Mouse (Mus musculus) limb, embryonic 14.5 days (tissue): Measurements from ENCODE around the gene Vnn3. TPM values are rescaled to one million over a fixed set of nuclear protein-coding genes. Genes with fewer than 3 reads are reported as not detected.

Source experiments
- ATAC-seq: fragments of 200-750 bp; cut with Nextera tagmentation; 2 replicates; pipeline ENCODE4 v1.8.0; 2017; ENCODE audit warnings: low read depth, moderate number of reproducible peaks, moderate TSS enrichment; ENCODE audit not compliant: low FRiP score
- DNase-seq: peaks from one replicate; pipeline ENCODE4 v3.0.0-alpha.2; 2015; ENCODE audit warnings: low spot score
- H3K27ac ChIP-seq: fragments of 300-500 bp; sonication (generic); replicated peaks from 2 replicates; pipeline ENCODE4 v1.5.1; 2014; ENCODE audit warnings: low read depth, mild to moderate bottlenecking, low read length, moderate library complexity, mixed read lengths
- H3K27me3 ChIP-seq: fragments of 300-500 bp; sonication (generic); 2 replicates; pipeline ENCODE4 v1.6.1; 2014; ENCODE audit warnings: low read length, mixed read lengths; ENCODE audit not compliant: control insufficient read depth, insufficient read depth
- H3K36me3 ChIP-seq: fragments of 300-500 bp; sonication (generic); 2 replicates; pipeline ENCODE4 v1.6.1; 2014; ENCODE audit warnings: mild to moderate bottlenecking, low read length, moderate library complexity, mixed read lengths; ENCODE audit not compliant: control insufficient read depth, insufficient read depth
- H3K4me1 ChIP-seq: fragments of 300-500 bp; sonication (generic); 2 replicates; pipeline ENCODE4 v1.6.1; 2014; ENCODE audit warnings: antibody characterized with exemption, low read length, mixed read lengths; ENCODE audit not compliant: control insufficient read depth, insufficient read depth
- H3K4me2 ChIP-seq: fragments of 300-500 bp; sonication (generic); replicated peaks from 2 replicates; pipeline ENCODE4 v1.6.1; 2014; ENCODE audit warnings: low read depth, mild to moderate bottlenecking, low read length, moderate library complexity; ENCODE audit not compliant: severe bottlenecking
- H3K4me3 ChIP-seq: fragments of 300-500 bp; sonication (generic); replicated peaks from 2 replicates; pipeline ENCODE4 v1.5.1; 2014; ENCODE audit warnings: low read length
- H3K9ac ChIP-seq: fragments of 300-500 bp; sonication (generic); 2 replicates; pipeline ENCODE4 v1.6.1; 2014; ENCODE audit warnings: mild to moderate bottlenecking, low read depth, low read length, moderate library complexity; ENCODE audit not compliant: severe bottlenecking
- H3K9me3 ChIP-seq: fragments of 300-500 bp; sonication (generic); 2 replicates; pipeline ENCODE4 v1.6.1; 2016; ENCODE audit warnings: low read length; ENCODE audit not compliant: control insufficient read depth
- POLR2A ChIP-seq: fragments of 200-500 bp; IDR thresholded peaks from 2 replicates; pipeline ENCODE4 v1.8.0; 2012; ENCODE audit warnings: inconsistent platforms, mild to moderate bottlenecking, moderate library complexity, borderline replicate concordance; ENCODE audit not compliant: insufficient read depth, insufficient read length; ENCODE audit errors: extremely low read depth
- WGBS: fragments of 180-500 bp; shearing (Covaris S2); extraction: QIAGEN DNeasy Blood & Tissue Kit; methylation state at CpG from one replicate; pipeline ENCODE4 v1.1.7; 2014; 5-methylcytosine and 5-hydroxymethylcytosine counted together
- polyA plus RNA-seq, 2 experiments: library from polyadenylated mRNA; depleted of rRNA in 1 of 2; stranded (reverse) in 1 of 2; unstranded in 1 of 2; fragments of >200 nt; fragmentation: Nextera tagmentation in 1 of 2; extraction: Ambion mirVana in 1 of 2; gene quantifications; 2 replicates each; pipeline versions ENCODE4 v1.2.1 to v1.2.3; 2012 to 2014

Vnn3 gene
- polyA plus RNA-seq, 2 experiments, result 0.08 to 0.23 TPM

- no peak for ATAC-seq
- Histone ChIP-seq H3K4me1 (no peaks in the 10 kb centered on the region), H3K27me3 (no peaks in the 10 kb centered on the region), H3K36me3 (no peaks in the 10 kb centered on the region), H3K27ac (no peak overlapping the region), H3K9me3 (peaks cover 9% of the 10 kb centered on the region; the same call in 1 of the 2 replicates), H3K4me3 (no peak overlapping the region), H3K4me2 (no peak overlapping the region), H3K9ac (no peak overlapping the region)
- 71% methylated on average over 9 of the region's 9 CpGs for WGBS
- TF ChIP-seq POLR2A, result no peak
- peak; percentile 4 for DNase-seq
Observed at GRCm38 (mm10) chr10:23864362-23865312, 13.4 kb downstream of the Vnn3 start.

GRCm38 (mm10) chr10:23880695-23881094, 29.4 kb downstream of the Vnn3 start:
- DNase-seq, result no peak
- H3K9me3 ChIP-seq, result no peaks in the 10 kb centered on the region
- ATAC-seq, result no peak
- no peak overlapping the region for H3K4me3 ChIP-seq
- WGBS, result 87% methylated on average over 6 of the region's 6 CpGs
- no peaks in the 10 kb centered on the region for H3K36me3 ChIP-seq
- no peaks in the 10 kb centered on the region for H3K4me1 ChIP-seq
- no peak overlapping the region for H3K9ac ChIP-seq
- H3K27me3 ChIP-seq, result no peaks in the 10 kb centered on the region
- no peak overlapping the region for H3K4me2 ChIP-seq
- no peak overlapping the region for H3K27ac ChIP-seq
- no peak for TF ChIP-seq POLR2A

GRCm38 (mm10) chr10:23884910-23885309, 33.6 kb downstream of the Vnn3 start:
- H3K9me3 ChIP-seq, result no peaks in the 10 kb centered on the region
- no peak overlapping the region for H3K27ac ChIP-seq
- DNase-seq, result no peak
- H3K4me3 ChIP-seq, result no peak overlapping the region
- no peaks in the 10 kb centered on the region for H3K4me1 ChIP-seq
- no peaks in the 10 kb centered on the region for H3K27me3 ChIP-seq
- H3K4me2 ChIP-seq, result no peak overlapping the region
- WGBS, result 93% methylated on average over 1 of the region's 1 CpGs
- no peak for ATAC-seq
- TF ChIP-seq POLR2A, result no peak
- no peaks in the 10 kb centered on the region for H3K36me3 ChIP-seq
- no peak overlapping the region for H3K9ac ChIP-seq

GRCm38 (mm10) chr10:23886060-23886459, 34.8 kb downstream of the Vnn3 start:
- no peak overlapping the region for H3K27ac ChIP-seq
- ATAC-seq (no peak), DNase-seq (no peak)
- no peaks in the 10 kb centered on the region for H3K4me1 ChIP-seq
- H3K27me3 ChIP-seq, result no peaks in the 10 kb centered on the region
- 87% methylated on average over 3 of the region's 3 CpGs for WGBS
- no peak overlapping the region for H3K4me2 ChIP-seq
- no peak overlapping the region for H3K9ac ChIP-seq
- no peaks in the 10 kb centered on the region for H3K36me3 ChIP-seq
- H3K9me3 ChIP-seq, result no peaks in the 10 kb centered on the region
- H3K4me3 ChIP-seq, result no peak overlapping the region
- TF ChIP-seq POLR2A, result no peak

GRCm38 (mm10) chr10:23892987-23893386, 41.7 kb downstream of the Vnn3 start:
- Histone ChIP-seq H3K4me2 (no peak overlapping the region), H3K27ac (no peak overlapping the region), H3K9me3 (no peaks in the 10 kb centered on the region), H3K4me1 (peaks cover 5% of the 10 kb centered on the region; the same call in 1 of the 2 replicates), H3K9ac (no peak overlapping the region), H3K27me3 (no peaks in the 10 kb centered on the region), H3K36me3 (no peaks in the 10 kb centered on the region), H3K4me3 (no peak overlapping the region)
- WGBS, result 72% methylated on average over 1 of the region's 1 CpGs
- no peak for TF ChIP-seq POLR2A
- ATAC-seq (no peak), DNase-seq (no peak)
